Comparison of ENCODE assay signal across 25 mouse cellular contexts in genomic region chr3:89928956-89929355, GRCm38 (mm10). TPM values are rescaled to one million over a fixed set of nuclear protein-coding genes. Genes with fewer than 3 reads are reported as not detected.
DNase-seq lines count a peak whose midpoint lies in the region; ATAC-seq and TF ChIP-seq lines count a peak whose summit lies in the region.
"Had no signal": no experiment of that assay in that cellular context is flagged by ENCODE, and none has a peak within 500 bp of the region (broad histone marks: within the 10 kb centered on the region; RNA-seq: fewer than 3 reads in every experiment).

No protein-coding gene starts in this region.

- POLR2A ChIA-PET in Patski (lab: Charles Lee): interaction anchor here (1.1 kb wide), 1 partner anchor 11 kb away, joined by 6 read pairs; no protein-coding TSS in a partner anchor

- no peak for TF ChIP-seq CTCF in Patski (IDR thresholded peaks at IDR 0.05)

- in situ Hi-C loops in Patski (cut with MboI; ENCODE audit: low pct_unique_long_range_greater_than_20kb): no loop called here

- peak; percentile 53 for DNase-seq in 3134 (ENCODE audit: extremely low read depth, insufficient read length, low spot score)
- DNase-seq in 3T3-L1 (ENCODE audit: low read depth, low spot score): peak; percentile 68
- peak; percentile 19 for DNase-seq in Muller cell, postnatal 12 days (ENCODE audit: inconsistent ontology term)
- DNase-seq in Patski (ENCODE audit: low read depth, low spot score): peak; percentile 20
- no peak for DNase-seq in spleen, adult 18-20 months
- DNase-seq in adrenal gland, postnatal 10 days: no peak
- DNase-seq in right cerebral cortex, postnatal 36 days (ENCODE audit: low spot score in 2 of 2): no peak
- DNase-seq in heart, postnatal 10 days: no peak
- DNase-seq: adrenal gland, adult 2 months; adrenal gland, adult 8-10 months; adrenal gland, postnatal 14 days; adrenal gland, postnatal 25 days; adrenal gland, postnatal 36 days; B cell, adult 2 months; cerebellum, adult 11 months; cerebellum, adult 11-12 months; cerebellum, adult 18-20 months; cerebellum, adult 2 months; cerebellum, adult 8-10 months; cerebellum, adult 9-10 months; cerebellum, adult 9-11 months had no signal

- ATAC-seq in Patski: peak; percentile 74
- ATAC-seq: activated CD4-positive, CD25-positive, alpha-beta regulatory T cell, adult 4 months; CD4-positive, CD25-positive, alpha-beta regulatory T cell, adult 4 months had no signal

- H3K27me3 ChIP-seq in Patski: no peaks in the 10 kb centered on the region
- H3K27me3 ChIP-seq: CH12.LX had no signal

- CTCF ChIA-PET in Patski (lab: Charles Lee): interaction anchor here (1.0 to 2.5 kb wide), 4 partner anchors 12 to 149 kb away, joined by 3 to 9 read pairs (median 3); no protein-coding TSS in a partner anchor

- intact Hi-C loops in heart, postnatal 10 days (cut with DNase I): no loop called here

RNA-seq across cellular contexts. Expression of gene Il6ra, which starts 16.0 kb away (rescaled TPM):
- polyA plus RNA-seq in Patski (2021): 2.6 TPM
- 10 to 100 TPM in 1 of 2 experiments, 1 to 10 TPM in 1; 7.2 to 17.2 TPM for total RNA-seq in adrenal gland, postnatal 10 days (2021)
- 1 to 10 TPM; 3.9 to 4.0 TPM for total RNA-seq in heart, postnatal 10 days (2021)
- polyA plus RNA-seq: G1E had no signal

RNA-seq across cellular contexts. Expression of gene Atp8b2, which starts 34.4 kb away (rescaled TPM):
- 52.0 TPM for polyA plus RNA-seq in Patski (2021)
- 10 to 100 TPM; 44.3 to 52.3 TPM for total RNA-seq in adrenal gland, postnatal 10 days (2021)
- 10 to 100 TPM; 56.2 to 58.1 TPM for total RNA-seq in heart, postnatal 10 days (2021)

Comparison
In these comparisons a context has a peak if more than half of its experiments do, and no peak if none do; other contexts are left out.
1. DNase-seq: peak in 3134 (single experiment), 3T3-L1 (single experiment), Muller cell, postnatal 12 days (single experiment) and Patski (single experiment); none in spleen, adult 18-20 months (0 of 2), adrenal gland, postnatal 10 days (single experiment), right cerebral cortex, postnatal 36 days (0 of 2) and heart, postnatal 10 days (0 of 2).